Mouse (Mus musculus) heart, embryonic 11.5 days (tissue): ENCODE results near the gene Wbp1l. TPM values are rescaled to one million over a fixed set of nuclear protein-coding genes. Genes with fewer than 3 reads are reported as not detected.

Source experiments
- ATAC-seq: fragments of 200-750 bp; cut with Nextera tagmentation; replicated peaks from 2 replicates; pipeline ENCODE4 v1.8.0; 2017; ENCODE audit warnings: moderate library complexity; ENCODE audit not compliant: insufficient number of reproducible peaks, low FRiP score, low TSS enrichment
- H3K27ac ChIP-seq: fragments of 300-500 bp; sonication (generic); 2 replicates; pipeline ENCODE4 v1.5.1; 2014; ENCODE audit warnings: mild to moderate bottlenecking, low read depth, low read length
- H3K27me3 ChIP-seq: fragments of 300-500 bp; sonication (generic); 2 replicates; pipeline ENCODE4 v1.6.1; 2014; ENCODE audit warnings: mild to moderate bottlenecking, low read length, mixed read lengths; ENCODE audit not compliant: control insufficient read depth, insufficient read depth
- H3K36me3 ChIP-seq: fragments of 300-500 bp; sonication (generic); 2 replicates; pipeline ENCODE4 v1.6.1; 2014; ENCODE audit warnings: mild to moderate bottlenecking, low read length, moderate library complexity, mixed read lengths; ENCODE audit not compliant: control insufficient read depth, insufficient read depth
- H3K4me1 ChIP-seq: fragments of 300-500 bp; sonication (generic); 2 replicates; pipeline ENCODE4 v1.6.1; 2014; ENCODE audit warnings: low read length; ENCODE audit not compliant: control insufficient read depth, insufficient read depth
- H3K4me2 ChIP-seq: fragments of 300-500 bp; sonication (generic); 2 replicates; pipeline ENCODE4 v1.6.1; 2014; ENCODE audit warnings: mild to moderate bottlenecking, moderate library complexity
- H3K4me3 ChIP-seq: fragments of 300-500 bp; sonication (generic); 2 replicates; pipeline ENCODE4 v1.5.1; 2014; ENCODE audit warnings: low read depth, low read length
- H3K9ac ChIP-seq: fragments of 300-500 bp; sonication (generic); 2 replicates; pipeline ENCODE4 v1.6.1; 2014; ENCODE audit warnings: mild to moderate bottlenecking, low read depth, low read length, moderate library complexity
- H3K9me3 ChIP-seq: fragments of 300-500 bp; sonication (generic); replicated peaks from 2 replicates; pipeline ENCODE4 v1.6.1; 2016; ENCODE audit warnings: low read length; ENCODE audit not compliant: control insufficient read depth
- WGBS: fragments of 180-500 bp; shearing (Covaris S2); extraction: QIAGEN DNeasy Blood & Tissue Kit; methylation state at CpG from one replicate; pipeline ENCODE4 v1.1.7; 2014; ENCODE audit not compliant: insufficient replicate concordance; 5-methylcytosine and 5-hydroxymethylcytosine counted together
- polyA plus RNA-seq: library from polyadenylated mRNA; unstranded; fragments of >200 nt; fragmentation: Nextera tagmentation; extraction: Ambion mirVana; gene quantifications from 2 replicates; pipeline ENCODE4 v1.2.1, GENCODE M21; 2014

Gene Wbp1l
- polyA plus RNA-seq, 1 experiment from 2014 or later = 41.5 TPM

GRCm38 (mm10) chr19:46699011-46699481 lies 100.2 kb downstream of the Wbp1l start:
- Histone ChIP-seq H3K9ac (no peak overlapping the region), H3K27ac (no peak overlapping the region), H3K4me1 (no peaks in the 10 kb centered on the region), H3K27me3 (no peaks in the 10 kb centered on the region), H3K36me3 (peaks cover 2% of the 10 kb centered on the region; the same call in 1 of the 2 replicates), H3K9me3 (no peaks in the 10 kb centered on the region), H3K4me3 (no peak overlapping the region), H3K4me2 (no peak overlapping the region)
- 73% methylated on average over 10 of the region's 10 CpGs for WGBS
- no peak for ATAC-seq

GRCm38 (mm10) chr19:46701156-46701555 lies 102.3 kb downstream of the Wbp1l start:
- no peak overlapping the region for H3K4me2 ChIP-seq
- no peak for ATAC-seq
- H3K27ac ChIP-seq = no peak overlapping the region
- no peaks in the 10 kb centered on the region for H3K4me1 ChIP-seq
- H3K9me3 ChIP-seq = no peaks in the 10 kb centered on the region
- no peak overlapping the region for H3K9ac ChIP-seq
- H3K27me3 ChIP-seq = no peaks in the 10 kb centered on the region
- 79% methylated on average over 9 of the region's 9 CpGs for WGBS
- H3K36me3 ChIP-seq = no peaks in the 10 kb centered on the region; the same call in 1 of the 2 replicates
- no peak overlapping the region for H3K4me3 ChIP-seq

- no peak for ATAC-seq
Measured at GRCm38 (mm10) chr19:46705779-46706495, 107.1 kb downstream of the Wbp1l start.

GRCm38 (mm10) chr19:46706540-46707295 lies 107.8 kb downstream of the Wbp1l start:
- 55% methylated on average over 9 of the region's 9 CpGs for WGBS

More at GRCm38 (mm10) chr19:46705779-46706495, 107.1 kb downstream of the Wbp1l start:
- Histone ChIP-seq H3K4me2 (no peak overlapping the region), H3K9ac (no peak overlapping the region), H3K9me3 (no peaks in the 10 kb centered on the region), H3K27me3 (no peaks in the 10 kb centered on the region), H3K4me3 (no peak overlapping the region), H3K4me1 (peaks cover 8% of the 10 kb centered on the region), H3K36me3 (no peaks in the 10 kb centered on the region; the same call in 1 of the 2 replicates), H3K27ac (no peak overlapping the region)
- WGBS = 48% methylated on average over 7 of the region's 7 CpGs

More at GRCm38 (mm10) chr19:46706540-46707295, 107.8 kb downstream of the Wbp1l start:
- Histone ChIP-seq H3K4me1 (peaks cover 8% of the 10 kb centered on the region), H3K27ac (no peak overlapping the region), H3K36me3 (no peaks in the 10 kb centered on the region; the same call in 1 of the 2 replicates), H3K4me2 (peak overlapping the region; percentile 74), H3K27me3 (no peaks in the 10 kb centered on the region), H3K4me3 (peak overlapping the region; percentile 57), H3K9ac (peak overlapping the region; percentile 79), H3K9me3 (no peaks in the 10 kb centered on the region)
- no peak for ATAC-seq

Other genes starting within 250 kb of the Wbp1l start
- 0.90 and 1.0 TPM in 2 replicates for gene 2310034G01Rik, start 248.8 kb upstream of the Wbp1l start, polyA plus RNA-seq
- gene Actr1a, start 203.3 kb upstream of the Wbp1l start, polyA plus RNA-seq = 112 and 130 TPM in 2 replicates
- 21.5 and 24.4 TPM in 2 replicates for gene Sufu, start 202.2 kb upstream of the Wbp1l start, polyA plus RNA-seq
- gene Trim8, start 97.4 kb upstream of the Wbp1l start, polyA plus RNA-seq = 18.0 and 18.6 TPM in 2 replicates
- gene Arl3, start 25.9 kb upstream of the Wbp1l start, polyA plus RNA-seq = 67.5 and 83.5 TPM in 2 replicates
- 8.1 and 10.5 TPM in 2 replicates for gene Sfxn2, start 25.7 kb upstream of the Wbp1l start, polyA plus RNA-seq
- 0.97 and 1.1 TPM in 2 replicates for gene Cyp17a1, start 74.1 kb downstream of the Wbp1l start, polyA plus RNA-seq
- gene Borcs7, start 90.8 kb downstream of the Wbp1l start, polyA plus RNA-seq = 14.7 and 16.5 TPM in 2 replicates
- gene As3mt, start 108.4 kb downstream of the Wbp1l start, polyA plus RNA-seq = 47.6 and 54.2 TPM in 2 replicates
- 3.7 and 4.1 TPM in 2 replicates for gene Cnnm2, start 162.5 kb downstream of the Wbp1l start, polyA plus RNA-seq